Mouse (Mus musculus) liver, embryonic 13.5 days (tissue): ENCODE results near the gene Mybbp1a. TPM values are rescaled to one million over a fixed set of nuclear protein-coding genes. Genes with fewer than 3 reads are reported as not detected.
A peak's percentile ranks its signal among the peaks of the same experiment; 100 is the strongest.

ENCODE experiments used
- ATAC-seq: fragments of 200-750 bp; cut with Nextera tagmentation; 2 replicates; pipeline ENCODE4 v1.8.0; 2017; ENCODE audit warnings: low read depth, mild to moderate bottlenecking, moderate number of reproducible peaks, moderate library complexity
- DNase-seq: peaks from one replicate; pipeline ENCODE4 v3.0.0; 2022
- H3K27ac ChIP-seq: fragments of 300-500 bp; sonication (generic); 2 replicates; pipeline ENCODE4 v1.5.1; 2015; ENCODE audit warnings: moderate library complexity, mild to moderate bottlenecking, inconsistent platforms
- H3K27me3 ChIP-seq: fragments of 300-500 bp; sonication (generic); 2 replicates; pipeline ENCODE4 v1.6.1; 2015; ENCODE audit warnings: mild to moderate bottlenecking, inconsistent platforms
- H3K36me3 ChIP-seq: fragments of 300-500 bp; sonication (generic); 2 replicates; pipeline ENCODE4 v1.6.1; 2015; ENCODE audit warnings: mild to moderate bottlenecking, inconsistent platforms
- H3K4me1 ChIP-seq: fragments of 300-500 bp; sonication (generic); replicated peaks from 2 replicates; pipeline ENCODE4 v1.6.1; 2015; ENCODE audit warnings: inconsistent platforms
- H3K4me2 ChIP-seq: fragments of 300-500 bp; sonication (generic); 2 replicates; pipeline ENCODE4 v1.6.1; 2015; ENCODE audit warnings: inconsistent platforms, mild to moderate bottlenecking, moderate library complexity
- H3K4me3 ChIP-seq: fragments of 300-500 bp; sonication (generic); replicated peaks from 2 replicates; pipeline ENCODE4 v1.5.1; 2015; ENCODE audit warnings: mild to moderate bottlenecking, inconsistent platforms
- H3K9ac ChIP-seq: fragments of 300-500 bp; sonication (generic); 2 replicates; pipeline ENCODE4 v1.6.1; 2015; ENCODE audit warnings: mild to moderate bottlenecking, inconsistent platforms
- H3K9me3 ChIP-seq: fragments of 300-500 bp; sonication (generic); replicated peaks from 2 replicates; pipeline ENCODE4 v1.6.1; 2016; ENCODE audit warnings: inconsistent platforms
- WGBS: fragments of 180-500 bp; shearing (Covaris S2); methylation state at CpG from one replicate; pipeline ENCODE4 v1.1.7; 2015; ENCODE audit not compliant: insufficient replicate concordance; 5-methylcytosine and 5-hydroxymethylcytosine counted together
- polyA plus RNA-seq: library from polyadenylated mRNA; unstranded; fragments of >200 nt; fragmentation: Nextera tagmentation; extraction: Ambion mirVana; gene quantifications from 2 replicates; pipeline ENCODE4 v1.2.1, GENCODE M21; 2015

The Mybbp1a gene
- 129 and 138 TPM in 2 replicates for polyA plus RNA-seq

- H3K27me3 ChIP-seq, result no peaks in the 10 kb centered on the region
- peak; percentile 89 for ATAC-seq
- no peaks in the 10 kb centered on the region for H3K9me3 ChIP-seq
- H3K9ac ChIP-seq, result peak within 1 kb of the TSS; percentile 88
- peak within 1 kb of the TSS; percentile 81 for H3K27ac ChIP-seq
- DNase-seq, result peak; percentile 97
- under 1% methylated on average over 46 of the region's 46 CpGs for WGBS
- H3K4me2 ChIP-seq, result peak within 1 kb of the TSS; percentile 88
- H3K36me3 ChIP-seq, result peaks cover 40% of the 10 kb centered on the region
- H3K4me1 ChIP-seq, result peaks cover 29% of the 10 kb centered on the region
- peak within 1 kb of the TSS; percentile 82 for H3K4me3 ChIP-seq
Observed at GRCm38 (mm10) chr11:72440965-72441664, at the start of gene Mybbp1a. Gene Mybbp1a (plus strand): TSS chr11:72441355.

- Histone ChIP-seq H3K27me3 (no peaks in the 10 kb centered on the region), H3K9me3 (no peaks in the 10 kb centered on the region), H3K4me2 (no peak overlapping the region), H3K27ac (no peak overlapping the region), H3K9ac (no peak overlapping the region), H3K36me3 (no peaks in the 10 kb centered on the region), H3K4me1 (peaks cover 10% of the 10 kb centered on the region; the same call in 1 of the 2 replicates), H3K4me3 (no peak overlapping the region)
- DNase-seq, result no peak
- 58% methylated on average over 3 of the region's 3 CpGs for WGBS
- ATAC-seq, result no peak
Observed at GRCm38 (mm10) chr11:72393243-72393642, 47.9 kb upstream of the Mybbp1a start.

- DNase-seq, result no peak
Observed at GRCm38 (mm10) chr11:72393669-72394068, 47.5 kb upstream of the Mybbp1a start.

GRCm38 (mm10) chr11:72394694-72395093 lies 46.5 kb upstream of the Mybbp1a start:
- no peaks in the 10 kb centered on the region for H3K27me3 ChIP-seq
- H3K4me2 ChIP-seq, result no peak overlapping the region
- no peak overlapping the region for H3K9ac ChIP-seq
- H3K36me3 ChIP-seq, result no peaks in the 10 kb centered on the region
- ATAC-seq (no peak), DNase-seq (no peak)
- H3K4me1 ChIP-seq, result peaks cover 10% of the 10 kb centered on the region; the same call in 1 of the 2 replicates
- 16% methylated on average over 2 of the region's 2 CpGs for WGBS
- no peak overlapping the region for H3K27ac ChIP-seq
- no peaks in the 10 kb centered on the region for H3K9me3 ChIP-seq
- no peak overlapping the region for H3K4me3 ChIP-seq

More at GRCm38 (mm10) chr11:72393669-72394068, 47.5 kb upstream of the Mybbp1a start:
- 65% methylated on average over 5 of the region's 5 CpGs for WGBS
- H3K4me1 ChIP-seq, result peaks cover 10% of the 10 kb centered on the region; the same call in 1 of the 2 replicates
- no peaks in the 10 kb centered on the region for H3K27me3 ChIP-seq
- H3K36me3 ChIP-seq, result no peaks in the 10 kb centered on the region
- H3K9ac ChIP-seq, result no peak overlapping the region
- H3K4me3 ChIP-seq, result no peak overlapping the region
- ATAC-seq, result no peak
- no peak overlapping the region for H3K4me2 ChIP-seq
- no peak overlapping the region for H3K27ac ChIP-seq
- H3K9me3 ChIP-seq, result no peaks in the 10 kb centered on the region

- no peaks in the 10 kb centered on the region for H3K27me3 ChIP-seq
- DNase-seq, result no peak
- no peaks in the 10 kb centered on the region for H3K9me3 ChIP-seq
- no peak overlapping the region for H3K4me3 ChIP-seq
- H3K36me3 ChIP-seq, result no peaks in the 10 kb centered on the region
- no peak overlapping the region for H3K9ac ChIP-seq
- 77% methylated on average over 6 of the region's 6 CpGs for WGBS
- peaks cover 10% of the 10 kb centered on the region; the same call in 1 of the 2 replicates for H3K4me1 ChIP-seq
- no peak for ATAC-seq
- no peak overlapping the region for H3K27ac ChIP-seq
- H3K4me2 ChIP-seq, result no peak overlapping the region
Observed at GRCm38 (mm10) chr11:72395652-72396051, 45.5 kb upstream of the Mybbp1a start.

- 59% methylated on average over 7 of the region's 7 CpGs for WGBS
- Histone ChIP-seq H3K9ac (no peak overlapping the region), H3K27ac (no peak overlapping the region), H3K36me3 (no peaks in the 10 kb centered on the region), H3K4me1 (peaks cover 10% of the 10 kb centered on the region; the same call in 1 of the 2 replicates), H3K4me3 (no peak overlapping the region), H3K9me3 (no peaks in the 10 kb centered on the region), H3K27me3 (no peaks in the 10 kb centered on the region), H3K4me2 (no peak overlapping the region)
- DNase-seq, result no peak
- no peak for ATAC-seq
Observed at GRCm38 (mm10) chr11:72396621-72397020, 44.5 kb upstream of the Mybbp1a start.

- H3K4me1 ChIP-seq, result peaks cover 10% of the 10 kb centered on the region; the same call in 1 of the 2 replicates
- 66% methylated on average over 10 of the region's 10 CpGs for WGBS
- no peak overlapping the region for H3K4me2 ChIP-seq
- H3K27me3 ChIP-seq, result no peaks in the 10 kb centered on the region
- H3K9ac ChIP-seq, result no peak overlapping the region
- no peak overlapping the region for H3K4me3 ChIP-seq
- no peak for DNase-seq
- no peak for ATAC-seq
- no peak overlapping the region for H3K27ac ChIP-seq
- no peaks in the 10 kb centered on the region for H3K9me3 ChIP-seq
- H3K36me3 ChIP-seq, result no peaks in the 10 kb centered on the region
Observed at GRCm38 (mm10) chr11:72397072-72397471, 44.1 kb upstream of the Mybbp1a start.

- ATAC-seq (no peak), DNase-seq (no peak)
- no peak overlapping the region for H3K27ac ChIP-seq
- 73% methylated on average over 8 of the region's 8 CpGs for WGBS
- no peak overlapping the region for H3K9ac ChIP-seq
- no peak overlapping the region for H3K4me3 ChIP-seq
- peaks cover 10% of the 10 kb centered on the region; the same call in 1 of the 2 replicates for H3K4me1 ChIP-seq
- H3K4me2 ChIP-seq, result no peak overlapping the region
- no peaks in the 10 kb centered on the region for H3K36me3 ChIP-seq
- H3K27me3 ChIP-seq, result no peaks in the 10 kb centered on the region
- H3K9me3 ChIP-seq, result no peaks in the 10 kb centered on the region
Observed at GRCm38 (mm10) chr11:72397811-72398525, 43.2 kb upstream of the Mybbp1a start.

GRCm38 (mm10) chr11:72401068-72401467 lies 40.1 kb upstream of the Mybbp1a start:
- no peaks in the 10 kb centered on the region for H3K36me3 ChIP-seq
- DNase-seq (no peak), ATAC-seq (no peak)
- no peak overlapping the region for H3K4me2 ChIP-seq
- H3K9ac ChIP-seq, result no peak overlapping the region
- H3K27me3 ChIP-seq, result 0 out of 2 replicates have a peak, but pooled peaks cover 6% of the 10 kb centered on the region
- H3K4me1 ChIP-seq, result peaks cover 10% of the 10 kb centered on the region; the same call in 1 of the 2 replicates
- H3K4me3 ChIP-seq, result no peak overlapping the region
- no peaks in the 10 kb centered on the region for H3K9me3 ChIP-seq
- 83% methylated on average over 12 of the region's 12 CpGs for WGBS
- H3K27ac ChIP-seq, result no peak overlapping the region

- Histone ChIP-seq H3K36me3 (no peaks in the 10 kb centered on the region), H3K9ac (no peak overlapping the region), H3K27ac (no peak overlapping the region), H3K9me3 (no peaks in the 10 kb centered on the region), H3K4me2 (no peak overlapping the region), H3K4me1 (peaks cover 11% of the 10 kb centered on the region), H3K27me3 (peaks cover 10% of the 10 kb centered on the region; the same call in 1 of the 2 replicates), H3K4me3 (no peak overlapping the region)
- ATAC-seq, result no peak
- 70% methylated on average over 5 of the region's 5 CpGs for WGBS
- DNase-seq, result no peak
Observed at GRCm38 (mm10) chr11:72402017-72402416, 39.1 kb upstream of the Mybbp1a start.

- Histone ChIP-seq H3K27ac (no peak overlapping the region), H3K9me3 (no peaks in the 10 kb centered on the region), H3K4me1 (peaks cover 14% of the 10 kb centered on the region), H3K36me3 (no peaks in the 10 kb centered on the region), H3K27me3 (peaks cover 10% of the 10 kb centered on the region; the same call in 1 of the 2 replicates), H3K4me3 (no peak overlapping the region), H3K4me2 (no peak overlapping the region), H3K9ac (no peak overlapping the region)
- WGBS, result 70% methylated on average over 12 of the region's 12 CpGs
- ATAC-seq (no peak), DNase-seq (no peak)
Observed at GRCm38 (mm10) chr11:72402969-72403368, 38.2 kb upstream of the Mybbp1a start.
